Mouse (Mus musculus): ENCODE results near the gene Rhebl1. TPM values are rescaled to one million over a fixed set of nuclear protein-coding genes. Genes with fewer than 3 reads are reported as not detected.
"Not testable (repeated sequence)": the region's sequence is repeated elsewhere in the genome, so short reads cannot be mapped to it uniquely, and the experiment has no call there.

Gene Rhebl1
- polyA plus RNA-seq (2016; fragmentation: Nextera tagmentation; extraction: Ambion mirVana), result 20.1 and 22.9 TPM in 2 replicates

GRCm38 (mm10) chr15:98893940-98894745 is at the start of gene Rhebl1:
Rhebl1 (minus strand) TSS chr15:98894540.
- ATAC-seq (ENCODE audit: low FRiP score, low read depth), result no peak
- Histone ChIP-seq H3K4me2 (replicated peaks) (peak within 1 kb of the TSS; percentile 90), H3K4me1 (peaks cover 44% of the 10 kb centered on the region), H3K27ac (replicated peaks) (no peak within 1 kb of the TSS), H3K4me3 (peak within 1 kb of the TSS; percentile 47), H3K9ac (replicated peaks) (peak within 1 kb of the TSS; percentile 54), H3K9me3 (no peaks in the 10 kb centered on the region), H3K27me3 (peaks cover 85% of the 10 kb centered on the region), H3K36me3 (no peaks in the 10 kb centered on the region)
- WGBS, result under 1% methylated on average over 77 of the region's 77 CpGs

DNA sequence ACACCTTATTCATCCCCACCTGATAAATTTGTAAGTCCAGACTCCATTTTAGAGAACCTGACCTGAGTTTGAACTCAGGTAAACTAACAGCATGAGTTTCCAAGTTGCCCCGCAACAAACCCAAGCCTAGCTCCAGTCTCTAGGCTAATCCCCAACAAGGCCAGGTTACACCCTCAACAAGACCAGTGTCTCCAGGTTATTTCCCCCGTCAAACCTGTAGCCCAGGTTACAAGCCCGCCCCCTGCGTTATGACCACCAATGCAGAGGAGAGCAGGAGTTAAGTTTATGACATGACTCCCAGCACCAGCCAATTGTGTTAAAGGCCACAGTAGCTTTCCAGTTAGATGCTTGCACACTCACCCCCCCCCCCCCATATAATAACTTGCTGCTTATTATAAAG is 48.8 kb upstream of the Rhebl1 start:
- peaks cover 7% of the 10 kb centered on the region; the same call in 1 of the 2 replicates for H3K36me3 ChIP-seq
- H3K4me2 ChIP-seq (replicated peaks), result no peak overlapping the region
- no peak overlapping the region for H3K9ac ChIP-seq (replicated peaks)
- H3K27ac ChIP-seq (replicated peaks), result no peak overlapping the region
- no peak overlapping the region for H3K4me3 ChIP-seq
- 82% methylated on average over 4 of the region's 4 CpGs for WGBS
- no peaks in the 10 kb centered on the region for H3K9me3 ChIP-seq
- H3K4me1 ChIP-seq, result peaks cover 3% of the 10 kb centered on the region; the same call in 1 of the 2 replicates
- ATAC-seq (ENCODE audit: low FRiP score, low read depth), result no peak
- no peaks in the 10 kb centered on the region for H3K27me3 ChIP-seq

GRCm38 (mm10) chr15:98942081-98942480 is 47.7 kb upstream of the Rhebl1 start:
- Histone ChIP-seq H3K9ac (replicated peaks) (no peak overlapping the region), H3K4me1 (no peaks in the 10 kb centered on the region), H3K27me3 (no peaks in the 10 kb centered on the region), H3K9me3 (no peaks in the 10 kb centered on the region), H3K4me2 (replicated peaks) (no peak overlapping the region), H3K27ac (replicated peaks) (no peak overlapping the region), H3K4me3 (no peak overlapping the region), H3K36me3 (peaks cover 7% of the 10 kb centered on the region; the same call in 1 of the 2 replicates)
- 79% methylated on average over 4 of the region's 4 CpGs for WGBS
- no peak for ATAC-seq (ENCODE audit: low FRiP score, low read depth)

- Histone ChIP-seq H3K9ac (replicated peaks) (no peak overlapping the region), H3K27me3 (no peaks in the 10 kb centered on the region), H3K36me3 (peaks cover 7% of the 10 kb centered on the region; the same call in 1 of the 2 replicates), H3K9me3 (no peaks in the 10 kb centered on the region), H3K4me1 (no peaks in the 10 kb centered on the region), H3K27ac (replicated peaks) (no peak overlapping the region), H3K4me3 (no peak overlapping the region), H3K4me2 (replicated peaks) (no peak overlapping the region)
- no peak for ATAC-seq (ENCODE audit: low FRiP score, low read depth)
- WGBS, result 80% methylated on average over 2 of the region's 2 CpGs
These were observed 47.2 kb upstream of the Rhebl1 start for GRCm38 (mm10) chr15:98941539-98941938.

- H3K9me3 ChIP-seq, result no peaks in the 10 kb centered on the region
- H3K4me3 ChIP-seq, result no peak overlapping the region
- WGBS, result 57% methylated on average over 10 of the region's 10 CpGs
- ATAC-seq (ENCODE audit: low FRiP score, low read depth), result no peak
- peaks cover 7% of the 10 kb centered on the region; the same call in 1 of the 2 replicates for H3K36me3 ChIP-seq
- no peak overlapping the region for H3K9ac ChIP-seq (replicated peaks)
- H3K4me2 ChIP-seq (replicated peaks), result no peak overlapping the region
- no peaks in the 10 kb centered on the region for H3K27me3 ChIP-seq
- H3K27ac ChIP-seq (replicated peaks), result no peak overlapping the region
- no peaks in the 10 kb centered on the region for H3K4me1 ChIP-seq
These were observed 46.5 kb upstream of the Rhebl1 start for GRCm38 (mm10) chr15:98940816-98941215.

DNA sequence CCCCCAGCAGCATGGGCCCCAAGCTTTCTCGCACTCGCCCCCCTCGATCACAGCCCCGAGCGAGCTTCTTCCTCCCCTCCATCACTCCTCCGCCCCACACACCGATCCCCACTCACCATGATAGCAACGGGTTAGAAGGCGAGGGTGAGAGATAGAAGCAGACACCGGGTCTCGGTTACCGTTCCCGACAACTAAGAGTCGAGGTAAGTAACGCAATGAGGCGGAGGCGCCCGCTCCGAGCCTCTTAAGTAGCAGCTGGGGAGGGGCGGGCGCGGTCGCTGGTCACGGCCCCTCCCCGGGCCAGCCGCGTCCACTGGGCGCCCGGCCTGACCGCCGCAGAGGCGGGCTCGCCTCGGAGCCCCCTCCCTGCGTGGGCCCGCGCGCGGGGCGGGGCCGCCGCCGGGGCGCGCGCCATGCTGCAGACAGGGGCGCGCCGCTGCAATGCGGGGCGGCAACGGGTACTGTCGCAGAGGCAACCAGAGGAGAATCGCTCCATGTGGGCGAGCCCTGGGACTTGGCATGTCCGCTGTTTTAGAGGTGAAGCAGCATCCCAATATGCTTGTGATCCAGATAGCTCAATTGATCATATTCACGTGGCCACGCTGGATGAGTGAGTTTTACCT is 40.0 kb upstream of the Rhebl1 start, which contains the start of gene Tuba1b:
TSS of gene Tuba1b (minus strand) at position 349 of the 623 bp plus-strand sequence.
- peak; percentile 96 for ATAC-seq (ENCODE audit: low FRiP score, low read depth)
- Histone ChIP-seq H3K4me3 (peak within 1 kb of the TSS; percentile 77), H3K27ac (replicated peaks) (peak within 1 kb of the TSS; percentile 98), H3K27me3 (no peaks in the 10 kb centered on the region), H3K9ac (replicated peaks) (peak within 1 kb of the TSS; percentile 88), H3K4me1 (peaks cover 14% of the 10 kb centered on the region), H3K9me3 (no peaks in the 10 kb centered on the region), H3K4me2 (replicated peaks) (peak within 1 kb of the TSS; percentile 97), H3K36me3 (peaks cover 12% of the 10 kb centered on the region)
- WGBS, result under 1% methylated on average over 54 of the region's 58 CpGs

- peak overlapping the region; percentile 98 for H3K27ac ChIP-seq (replicated peaks)
- under 1% methylated on average over 35 of the region's 35 CpGs for WGBS
- H3K27me3 ChIP-seq, result no peaks in the 10 kb centered on the region
- no peaks in the 10 kb centered on the region for H3K9me3 ChIP-seq
- peak overlapping the region; percentile 97 for H3K4me2 ChIP-seq (replicated peaks)
- peaks cover 18% of the 10 kb centered on the region for H3K4me1 ChIP-seq
- H3K9ac ChIP-seq (replicated peaks), result peak overlapping the region; percentile 88
- H3K36me3 ChIP-seq, result peaks cover 12% of the 10 kb centered on the region
- ATAC-seq (ENCODE audit: low FRiP score, low read depth), result peak; percentile 82
- H3K4me3 ChIP-seq, result peak overlapping the region; percentile 77
These were observed 39.5 kb upstream of the Rhebl1 start for GRCm38 (mm10) chr15:98933833-98934216.

DNA sequence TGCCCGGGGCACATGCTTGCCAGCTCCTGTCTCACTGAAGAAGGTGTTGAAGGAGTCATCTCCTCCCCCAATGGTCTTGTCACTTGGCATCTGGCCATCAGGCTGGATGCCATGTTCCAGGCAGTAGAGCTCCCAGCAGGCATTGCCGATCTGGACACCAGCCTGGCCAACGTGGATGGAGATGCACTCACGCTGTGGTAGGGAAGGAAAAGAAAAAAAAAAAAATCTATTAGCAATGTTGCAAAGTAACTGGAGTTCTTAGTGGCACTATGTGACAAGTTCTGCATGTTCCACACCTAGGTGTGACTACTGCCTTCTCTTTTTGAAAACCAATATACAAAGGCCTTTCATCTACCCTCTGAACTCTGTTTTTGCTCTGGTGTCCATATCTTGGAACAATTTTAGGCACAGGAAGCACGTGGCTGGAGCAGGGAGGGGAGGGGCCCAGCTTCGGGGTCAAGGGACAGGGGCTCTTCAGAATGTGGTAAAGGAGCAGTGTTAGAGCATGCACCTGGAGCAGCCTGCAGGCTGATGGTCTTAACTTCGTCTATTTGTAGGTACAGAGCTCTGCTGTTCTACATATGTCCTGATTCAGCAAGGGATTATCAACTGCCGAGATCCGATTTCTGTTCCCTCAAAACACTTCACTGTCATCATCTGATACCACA is 38.8 kb upstream of the Rhebl1 start:
- H3K27me3 ChIP-seq; ATAC-seq (ENCODE audit: low FRiP score, low read depth); H3K9me3 ChIP-seq: not testable (repeated sequence)
- peaks cover 22% of the 10 kb centered on the region for H3K4me1 ChIP-seq
- H3K4me2 ChIP-seq (replicated peaks), result peak overlapping the region; percentile 97
- 15% methylated on average over 8 of the region's 9 CpGs for WGBS
- peak overlapping the region; percentile 77 for H3K4me3 ChIP-seq
- H3K9ac ChIP-seq (replicated peaks), result peak overlapping the region; percentile 88
- peak overlapping the region; percentile 98 for H3K27ac ChIP-seq (replicated peaks)
- H3K36me3 ChIP-seq, result peaks cover 12% of the 10 kb centered on the region

DNA sequence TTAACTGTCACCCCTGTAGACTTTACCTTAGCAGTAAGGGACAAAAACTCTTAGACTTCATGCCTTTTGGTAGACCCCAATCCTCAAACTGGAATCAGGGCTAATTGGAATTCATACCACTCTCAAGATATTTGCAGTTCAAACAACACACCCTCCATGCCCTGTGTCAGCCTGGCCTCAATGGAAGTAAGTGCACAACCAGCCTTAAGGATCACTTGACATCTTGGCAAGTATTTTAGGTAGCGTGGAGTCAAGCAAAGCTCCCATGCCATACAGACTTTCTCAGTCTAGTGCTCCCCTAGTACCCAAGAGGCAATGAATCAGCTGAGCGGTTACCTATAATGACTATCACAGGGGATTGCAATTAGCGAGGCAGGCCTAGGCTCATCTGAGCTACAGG is 36.7 kb upstream of the Rhebl1 start:
- Histone ChIP-seq H3K36me3 (peaks cover 12% of the 10 kb centered on the region), H3K4me2 (replicated peaks) (peak overlapping the region; percentile 3; the same call in 1 of the 2 replicates), H3K9ac (replicated peaks) (0 out of 2 replicates have a peak overlapping the region, but pooled peaks have one; percentile 20), H3K9me3 (no peaks in the 10 kb centered on the region), H3K27me3 (no peaks in the 10 kb centered on the region), H3K4me3 (no peak overlapping the region), H3K4me1 (peaks cover 22% of the 10 kb centered on the region), H3K27ac (replicated peaks) (0 out of 2 replicates have a peak overlapping the region, but pooled peaks have one; percentile 20)
- ATAC-seq (ENCODE audit: low FRiP score, low read depth), result no peak
- 83% methylated on average over 3 of the region's 3 CpGs for WGBS

DNA sequence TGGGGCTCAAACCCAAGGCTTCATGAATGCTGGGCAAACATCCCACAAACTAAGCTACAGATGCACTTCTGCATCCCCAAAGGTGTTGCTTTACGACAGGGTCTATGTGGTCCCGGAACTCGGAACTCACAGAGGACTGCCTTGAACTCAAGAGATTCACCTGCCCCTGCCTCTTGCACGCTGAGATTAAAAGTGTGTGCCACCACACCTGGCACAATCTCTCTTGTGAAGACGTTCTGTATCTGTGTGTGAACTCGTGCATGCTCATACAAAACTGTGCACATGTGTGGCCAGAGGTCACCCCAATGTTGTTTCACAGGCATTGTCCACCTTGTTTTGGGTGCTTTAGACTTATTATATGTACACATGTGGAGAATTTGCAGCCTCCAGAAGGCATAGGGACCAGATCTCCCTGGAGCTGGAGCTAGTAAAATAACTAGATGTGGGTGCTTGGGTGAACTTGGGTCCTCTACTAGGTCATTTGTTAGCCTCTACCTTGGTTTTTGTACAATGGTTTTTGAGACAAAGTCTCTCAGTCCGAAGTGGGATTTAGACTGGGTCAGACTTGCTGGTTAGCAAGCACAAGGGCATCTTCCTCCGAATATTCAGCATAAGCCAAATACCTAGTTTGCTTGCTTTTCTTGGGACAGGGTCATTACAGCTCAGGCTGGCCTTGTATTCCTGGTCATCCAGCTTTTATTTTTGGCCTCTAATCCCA is 35.8 kb upstream of the Rhebl1 start:
- no peaks in the 10 kb centered on the region for H3K9me3 ChIP-seq
- no peaks in the 10 kb centered on the region for H3K27me3 ChIP-seq
- no peak overlapping the region for H3K9ac ChIP-seq (replicated peaks)
- peaks cover 12% of the 10 kb centered on the region for H3K36me3 ChIP-seq
- H3K4me1 ChIP-seq, result peaks cover 17% of the 10 kb centered on the region
- 59% methylated on average over 8 of the region's 8 CpGs for WGBS
- no peak overlapping the region for H3K27ac ChIP-seq (replicated peaks)
- H3K4me2 ChIP-seq (replicated peaks), result no peak overlapping the region
- ATAC-seq (ENCODE audit: low FRiP score, low read depth), result no peak
- H3K4me3 ChIP-seq, result no peak overlapping the region

DNA sequence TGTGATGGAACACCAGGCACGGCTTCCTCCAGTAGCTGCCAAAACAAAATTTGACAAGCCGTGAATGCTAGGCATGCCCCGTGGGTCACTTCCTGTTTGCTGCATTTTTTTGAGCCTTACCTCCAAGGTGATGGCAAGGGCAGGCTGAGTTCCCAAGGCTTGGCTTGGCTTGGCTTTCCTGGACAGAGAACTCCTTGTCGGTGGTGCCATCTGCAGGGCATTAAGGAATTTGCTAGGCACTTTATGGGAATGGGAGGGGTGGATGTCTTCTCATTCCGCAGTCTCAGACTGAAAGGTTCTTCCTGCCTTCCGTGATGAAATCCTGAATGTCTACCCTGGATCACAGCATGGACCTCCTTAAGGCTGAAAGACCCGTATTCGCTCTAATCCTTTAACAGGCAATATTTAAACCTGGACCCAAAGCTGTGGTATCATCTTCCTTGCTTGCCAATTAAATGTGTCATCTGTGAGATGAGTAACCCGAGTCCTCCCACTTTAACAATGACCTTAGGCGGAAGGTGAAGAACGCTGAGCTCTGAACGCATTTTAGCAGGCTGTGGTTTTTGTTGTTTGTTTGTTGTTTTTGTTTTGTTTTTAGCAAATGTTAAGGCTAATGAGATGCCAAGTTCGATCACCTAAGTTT is 34.4 kb upstream of the Rhebl1 start:
- Histone ChIP-seq H3K36me3 (peaks cover 12% of the 10 kb centered on the region), H3K4me2 (replicated peaks) (no peak overlapping the region), H3K9me3 (no peaks in the 10 kb centered on the region), H3K27me3 (no peaks in the 10 kb centered on the region), H3K27ac (replicated peaks) (no peak overlapping the region), H3K4me1 (peaks cover 15% of the 10 kb centered on the region), H3K4me3 (no peak overlapping the region), H3K9ac (replicated peaks) (no peak overlapping the region)
- ATAC-seq (ENCODE audit: low FRiP score, low read depth), result 0 out of 2 replicates have a peak, but pooled peaks have one; percentile 54
- 16% methylated on average over 13 of the region's 13 CpGs for WGBS
